Mouse (Mus musculus) heart, postnatal 4 days (tissue): Measurements from ENCODE around the gene Map3k15. TPM values are rescaled to one million over a fixed set of nuclear protein-coding genes. Genes with fewer than 3 reads are reported as not detected.
A peak's percentile ranks its signal among the peaks of the same experiment; 100 is the strongest.

Experiments
- DNase-seq: peaks from one replicate; pipeline ENCODE4 v3.0.0; 2021
- total RNA-seq, 2 experiments: library from RNA; stranded (reverse); gene quantifications; 2 replicates each; pipeline ENCODE4 v1.2.3; 2021

The Map3k15 gene
- total RNA-seq, 2 experiments from 2014 or later, result 0.56 to 0.69 TPM

DNA sequence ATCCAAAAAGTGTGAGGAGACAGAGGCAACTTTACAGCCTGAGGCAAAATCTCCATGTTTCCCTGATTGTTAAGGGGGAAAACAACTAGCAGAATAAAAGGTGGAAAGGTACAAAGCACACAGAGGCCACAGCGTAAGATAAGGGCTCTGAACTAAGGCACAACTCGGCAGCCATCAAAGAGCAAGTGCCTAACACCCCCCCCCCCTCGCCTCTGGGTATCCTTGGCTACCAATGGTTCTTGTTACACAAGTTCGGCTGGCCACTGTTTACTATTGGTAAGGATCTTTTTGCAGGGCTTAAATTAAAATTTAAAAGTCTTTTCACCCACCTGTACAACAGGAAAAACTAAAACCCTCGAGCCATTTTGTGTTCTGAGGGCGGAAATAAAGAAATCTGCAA, 147.5 kb downstream of the Map3k15 start:
- no peak for DNase-seq

DNA sequence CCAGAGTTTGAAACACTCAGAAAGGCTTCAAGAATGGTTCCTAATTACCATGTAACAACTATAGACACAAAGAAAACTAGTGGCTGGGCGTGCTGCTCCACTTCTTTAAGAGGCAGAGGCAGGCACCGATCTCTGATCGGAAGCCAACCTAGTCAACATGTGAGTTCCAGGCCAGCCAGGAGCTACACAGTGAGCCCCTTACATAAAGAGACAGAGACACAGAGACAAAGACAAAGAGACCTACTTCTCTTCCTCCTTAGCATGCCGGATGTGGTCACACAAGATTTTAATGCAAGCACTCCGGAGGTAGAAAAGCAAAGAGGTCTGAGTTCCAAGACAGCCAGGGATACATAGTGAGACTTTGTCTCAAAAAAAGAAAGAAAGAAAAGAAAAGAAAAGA, 147.9 kb downstream of the Map3k15 start:
- no peak for DNase-seq

DNA sequence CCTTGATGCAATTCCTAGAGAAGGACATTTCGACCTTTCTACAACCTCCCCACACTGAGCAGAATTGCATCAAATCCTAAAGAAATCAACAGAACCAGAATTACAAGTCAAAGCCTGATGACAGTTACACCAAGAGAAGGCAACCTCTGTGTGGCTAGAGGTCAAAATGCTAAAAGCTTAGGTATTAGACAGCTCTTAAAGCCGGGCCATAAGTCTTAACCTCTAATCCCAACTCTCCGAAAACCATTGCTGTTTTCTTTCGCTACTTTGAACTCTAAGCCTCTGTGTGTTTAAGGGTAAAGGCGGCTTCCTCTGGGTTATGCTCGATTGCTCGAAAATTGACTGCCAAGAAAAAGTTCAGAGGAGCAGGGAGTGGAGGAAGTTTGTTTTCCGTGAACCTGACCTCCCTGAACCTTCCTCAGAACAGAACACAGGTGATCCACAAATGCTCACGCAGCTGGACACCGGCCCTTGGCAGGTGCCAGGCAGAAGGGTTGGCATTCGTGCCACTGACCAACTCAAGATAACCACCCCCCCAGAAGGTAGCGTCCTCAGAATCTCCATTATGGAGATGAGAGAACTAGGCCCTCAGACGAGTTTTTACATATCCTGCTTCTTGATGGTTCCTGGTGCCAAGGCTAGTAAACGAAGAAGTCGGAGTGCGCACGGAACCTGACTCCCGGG, 149.1 kb downstream of the Map3k15 start:
- DNase-seq, result peak; percentile 12

DNA sequence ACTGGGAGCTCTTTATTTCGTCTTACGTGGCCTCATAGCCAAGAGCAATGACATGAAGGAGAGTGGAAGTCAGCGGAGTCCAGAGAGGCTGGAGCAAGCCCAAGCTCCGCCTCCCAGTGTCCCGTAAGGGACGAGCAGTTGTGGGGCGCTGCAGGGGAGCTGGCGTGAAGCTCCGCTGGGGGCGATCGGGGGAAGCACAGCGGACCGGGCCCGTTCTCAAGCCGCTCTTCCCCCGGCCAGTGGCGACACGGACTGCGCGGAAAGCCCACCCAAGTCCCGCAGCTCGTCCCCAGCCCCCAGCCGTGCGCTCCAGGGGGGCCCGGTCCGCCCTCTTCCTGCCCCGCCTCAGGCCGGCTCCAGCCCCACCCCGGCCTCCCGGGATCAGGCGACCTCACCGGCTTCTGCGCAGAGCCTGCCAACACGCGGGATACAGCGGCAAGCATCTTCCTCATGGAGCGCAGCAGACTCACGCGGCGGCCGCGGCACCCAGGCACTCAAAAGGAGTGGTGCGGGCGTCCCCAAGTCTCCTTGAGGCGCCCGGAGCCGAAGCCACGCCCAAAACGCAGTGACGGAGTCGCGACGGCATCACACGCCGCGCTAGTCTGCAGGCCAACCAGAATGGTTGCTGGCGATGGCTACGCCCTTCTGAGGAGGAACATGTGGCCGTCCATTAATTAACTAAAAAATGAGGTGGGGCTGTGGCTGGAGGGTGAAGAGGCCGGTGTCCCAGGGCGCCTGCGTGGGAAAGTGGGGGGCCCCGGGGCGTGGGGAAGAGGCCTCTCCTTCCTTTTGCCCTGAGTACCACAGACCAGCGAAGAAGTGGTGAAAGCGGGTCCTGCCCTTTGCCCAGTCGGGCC, 149.9 kb downstream of the Map3k15 start, which contains the start of gene Pdha1:
Gene Pdha1 (minus strand): TSS at position 553 of the 857 bp plus-strand sequence.
- peak; percentile 88 for DNase-seq

DNA sequence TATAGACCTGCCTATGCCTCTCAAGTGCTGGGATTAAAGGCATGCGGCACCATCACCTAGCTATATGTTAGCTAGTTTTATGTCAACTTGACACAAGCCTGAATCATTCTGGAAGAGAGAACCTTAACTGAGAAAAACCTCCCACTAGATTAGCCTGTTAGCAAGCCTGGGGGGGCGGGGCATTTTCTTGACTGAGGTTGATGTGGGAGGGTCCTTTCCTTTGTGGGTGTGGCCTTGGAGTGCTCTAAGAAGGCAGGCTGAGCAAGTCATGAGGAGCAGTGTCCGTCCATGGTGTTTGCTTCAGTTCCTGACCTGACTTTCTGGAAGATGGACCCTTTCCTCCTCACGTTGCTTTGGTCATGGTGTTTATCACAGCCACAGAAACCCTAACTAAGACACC, 158.6 kb downstream of the Map3k15 start:
- no peak for DNase-seq

DNA sequence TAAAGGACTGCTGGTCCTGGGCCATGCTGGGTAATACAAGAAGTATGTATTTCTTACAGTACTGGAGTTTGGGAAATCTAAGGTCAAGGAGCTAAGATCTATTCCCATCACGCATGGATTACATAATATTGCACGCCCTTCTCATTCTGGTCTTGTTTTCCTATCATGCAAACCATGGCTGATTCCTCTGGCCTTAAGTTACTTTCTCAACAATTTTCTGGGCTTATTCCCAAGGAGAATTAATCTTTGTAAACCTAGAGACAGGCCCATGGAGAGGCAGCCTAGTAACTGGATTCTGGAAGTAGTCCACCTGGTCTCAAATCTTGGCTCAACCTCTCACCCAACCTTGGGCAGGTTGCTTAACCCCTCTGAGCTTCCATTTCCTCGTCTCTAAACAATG, 159.2 kb downstream of the Map3k15 start:
- DNase-seq, result no peak

DNA sequence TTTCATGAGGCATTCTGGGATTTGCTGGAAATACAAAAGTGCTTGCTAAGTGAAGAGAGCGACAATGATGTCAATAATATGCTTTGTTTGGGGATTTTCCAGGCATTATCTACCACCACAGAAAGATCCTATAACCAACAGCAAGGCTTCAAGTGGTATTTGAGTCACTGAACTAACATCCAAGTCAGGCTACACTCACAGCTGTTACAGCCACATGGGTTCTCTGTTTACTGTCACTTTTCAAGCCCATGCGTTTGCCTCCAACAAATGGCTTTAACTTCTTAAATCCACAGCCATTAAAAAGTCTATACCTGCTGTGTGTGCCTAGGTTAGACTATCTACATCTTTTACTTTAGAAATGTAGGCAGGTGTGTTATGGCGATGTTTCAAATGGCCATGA, 160.6 kb downstream of the Map3k15 start:
- DNase-seq, result no peak

DNA sequence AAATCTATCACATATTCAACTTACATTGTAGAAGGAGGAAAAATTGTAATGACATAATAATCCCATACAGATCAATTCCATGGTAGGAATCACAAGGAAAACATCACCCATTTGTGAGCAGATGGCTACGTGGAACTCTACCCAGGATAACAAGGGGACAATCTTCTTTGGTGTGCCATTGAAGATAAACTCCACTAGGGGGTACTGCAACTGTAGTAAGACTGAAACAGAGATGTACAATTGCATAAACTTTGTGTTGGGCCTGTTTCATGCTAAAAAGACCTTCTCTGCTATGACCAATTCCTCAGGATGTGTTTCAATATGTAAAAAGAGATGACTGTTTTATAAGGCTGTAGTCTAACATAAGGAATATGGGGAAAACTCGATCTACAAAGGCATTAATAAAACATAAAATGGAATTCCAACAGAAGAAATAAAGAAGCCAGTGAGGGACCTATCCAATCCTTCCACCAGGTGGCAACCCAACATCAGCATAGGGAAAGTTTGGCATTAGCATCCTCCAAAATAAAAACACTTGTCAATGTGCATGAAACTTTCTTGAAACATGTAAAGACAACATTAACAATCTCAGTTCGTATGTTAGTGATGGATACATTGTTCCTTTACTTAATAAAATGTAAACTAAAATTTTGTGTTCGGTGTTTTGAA, 165.0 kb downstream of the Map3k15 start:
- DNase-seq, result peak; percentile 25

DNA sequence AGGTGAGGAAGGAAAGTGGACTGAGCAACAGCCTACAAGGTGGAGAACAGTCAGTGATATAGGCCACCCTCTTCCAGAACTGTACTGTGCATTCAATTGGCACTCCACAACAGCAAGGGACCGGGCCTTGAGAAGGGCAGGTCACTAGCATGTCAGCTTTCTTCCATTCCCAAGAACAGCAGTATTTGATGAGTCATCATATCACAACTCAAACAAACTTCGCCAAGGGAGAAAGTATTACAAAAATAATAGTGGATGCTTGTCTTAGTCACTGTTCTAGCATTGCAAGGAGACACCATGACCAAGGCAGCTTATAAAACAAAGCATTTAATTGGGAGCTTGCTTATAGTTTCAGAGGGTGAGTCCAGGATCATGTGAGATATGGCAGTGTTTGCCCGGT, 176.0 kb downstream of the Map3k15 start:
- no peak for DNase-seq

DNA sequence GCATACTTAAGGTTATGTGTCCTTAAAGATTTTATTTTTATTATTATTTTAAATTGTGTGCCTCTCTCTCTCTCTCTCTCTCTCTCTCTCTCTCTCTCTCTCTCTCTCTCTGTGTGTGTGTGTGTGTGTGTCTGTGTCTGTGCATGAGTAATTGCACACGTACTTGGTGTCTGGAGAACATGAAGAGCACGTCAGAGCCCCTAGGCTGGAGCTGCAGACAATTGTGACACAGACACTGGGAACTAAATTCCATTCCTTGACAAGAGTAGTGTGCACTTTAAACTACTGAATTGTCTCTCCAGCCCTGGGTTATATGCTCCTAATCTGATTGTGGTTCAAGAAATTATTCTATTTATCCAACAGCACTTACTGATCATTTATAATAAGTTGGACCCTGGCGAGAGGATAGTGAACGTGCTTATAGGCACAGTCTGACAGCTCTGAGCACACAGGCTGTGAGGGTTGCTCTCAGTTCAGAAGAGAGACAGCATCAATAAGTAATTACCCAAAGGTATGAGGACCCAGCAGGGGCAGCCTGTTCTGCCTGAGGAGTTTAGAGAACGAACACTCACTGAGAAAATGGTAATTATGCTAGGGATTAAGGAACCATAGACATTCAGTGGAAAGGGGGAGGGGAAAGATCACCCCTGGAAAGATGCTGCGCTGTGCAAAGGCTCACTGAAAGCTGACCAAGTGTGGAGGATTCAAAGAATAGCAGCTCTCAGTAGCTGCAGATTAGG, 178.2 kb downstream of the Map3k15 start:
- no peak for DNase-seq

DNA sequence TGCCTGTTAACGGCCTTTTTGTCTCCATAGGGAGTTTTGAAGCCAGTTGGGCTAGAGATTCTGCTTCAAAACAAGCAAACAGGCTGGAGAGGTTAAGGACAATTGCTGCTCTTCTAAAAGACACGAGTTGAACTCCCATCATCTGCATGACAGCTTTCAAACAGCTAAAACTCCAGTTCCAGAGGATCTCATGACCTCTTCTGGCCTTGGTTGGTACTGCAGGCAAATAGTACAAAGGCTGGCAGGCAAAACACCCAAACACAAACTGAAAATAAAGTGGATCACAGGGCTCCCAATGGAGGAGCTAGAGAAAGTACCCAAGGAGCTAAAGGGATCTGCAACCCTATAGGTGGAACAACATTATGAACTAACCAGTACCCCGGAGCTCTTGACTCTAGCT, 181.9 kb downstream of the Map3k15 start:
- peak; percentile 73 for DNase-seq

Other genes with a start within 250 kb of the Map3k15 start
- 100 to 1,000 TPM; 625 to 708 TPM for gene Pdha1, start 150.0 kb downstream of the Map3k15 start, total RNA-seq